Mouse (Mus musculus): Measurements from ENCODE around the gene Sap30.
"Not testable (repeated sequence)": the region's sequence is repeated elsewhere in the genome, so short reads cannot be mapped to it uniquely, and the experiment has no call there.

Gene Sap30

GRCm38 (mm10) chr8:57487441-57488155, at the start of gene Sap30:
TSS of gene Sap30 (minus strand) at chr8:57487860.
- DNase-seq (ENCODE audit: low read depth, low spot score), result peak; percentile 97

- DNase-seq (ENCODE audit: low read depth, low spot score), result no peak
These were observed 48.5 kb upstream of the Sap30 start for GRCm38 (mm10) chr8:57536167-57536566.

GRCm38 (mm10) chr8:57534495-57534894, 46.8 kb upstream of the Sap30 start:
- DNase-seq (ENCODE audit: low read depth, low spot score), result no peak

- no peak for DNase-seq (ENCODE audit: low read depth, low spot score)
These were observed 45.4 kb upstream of the Sap30 start for GRCm38 (mm10) chr8:57533106-57533505.

GRCm38 (mm10) chr8:57532223-57532622, 44.6 kb upstream of the Sap30 start:
- DNase-seq (ENCODE audit: low read depth, low spot score), result no peak

- peak; percentile 59 for DNase-seq (ENCODE audit: low read depth, low spot score)
These were observed 43.1 kb upstream of the Sap30 start for GRCm38 (mm10) chr8:57530666-57531349.

- no peak for DNase-seq (ENCODE audit: low read depth, low spot score)
These were observed 42.6 kb upstream of the Sap30 start for GRCm38 (mm10) chr8:57530238-57530637.

GRCm38 (mm10) chr8:57528036-57528435, 40.4 kb upstream of the Sap30 start:
- no peak for DNase-seq (ENCODE audit: low read depth, low spot score)

GRCm38 (mm10) chr8:57520186-57520786, 32.6 kb upstream of the Sap30 start:
- DNase-seq (ENCODE audit: low read depth, low spot score), result no peak

GRCm38 (mm10) chr8:57517723-57518122, 30.1 kb upstream of the Sap30 start:
- DNase-seq (ENCODE audit: low read depth, low spot score), result no peak

- DNase-seq (ENCODE audit: low read depth, low spot score), result not testable (repeated sequence)
These were observed 29.0 kb upstream of the Sap30 start for GRCm38 (mm10) chr8:57516685-57517084.

- DNase-seq (ENCODE audit: low read depth, low spot score), result not testable (repeated sequence)
These were observed 25.6 kb upstream of the Sap30 start for GRCm38 (mm10) chr8:57513178-57513661.

GRCm38 (mm10) chr8:57512141-57513056, 24.7 kb upstream of the Sap30 start:
- no peak for DNase-seq (ENCODE audit: low read depth, low spot score)

- peak; percentile 99 for DNase-seq (ENCODE audit: low read depth, low spot score)
These were observed 23.9 kb upstream of the Sap30 start, which contains the start of gene Hmgb2 for GRCm38 (mm10) chr8:57511316-57512118. TSS of gene Hmgb2 (plus strand) at chr8:57511907.

GRCm38 (mm10) chr8:57510791-57511315, 23.2 kb upstream of the Sap30 start:
- DNase-seq (ENCODE audit: low read depth, low spot score), result no peak

- no peak for DNase-seq (ENCODE audit: low read depth, low spot score)
These were observed 21.0 kb upstream of the Sap30 start for GRCm38 (mm10) chr8:57508657-57509056.

- DNase-seq (ENCODE audit: low read depth, low spot score), result no peak
These were observed 19.9 kb upstream of the Sap30 start for GRCm38 (mm10) chr8:57507556-57508063.

- DNase-seq (ENCODE audit: low read depth, low spot score), result not testable (repeated sequence)
These were observed 17.8 kb upstream of the Sap30 start for GRCm38 (mm10) chr8:57505500-57505899.

- DNase-seq (ENCODE audit: low read depth, low spot score), result peak; percentile 8
These were observed 16.0 kb upstream of the Sap30 start for GRCm38 (mm10) chr8:57503641-57504040.

All from telencephalon, adult 2 months (tissue).